Mouse (Mus musculus) myocyte (in vitro differentiated cells): ENCODE data around the gene Bmp2k. TPM values are rescaled to one million over a fixed set of nuclear protein-coding genes. Genes with fewer than 3 reads are reported as not detected.
A peak's percentile ranks its signal among the peaks of the same experiment; 100 is the strongest.
"Not testable (repeated sequence)": the region's sequence is repeated elsewhere in the genome, so short reads cannot be mapped to it uniquely, and the experiment has no call there.

Experiments used
- H3K27me3 ChIP-seq: one replicate; pipeline ENCODE4 v1.6.1; 2011; ENCODE audit not compliant: control insufficient read depth, insufficient read depth, insufficient read length
- H3K36me3 ChIP-seq: one replicate; pipeline ENCODE4 v1.6.1; 2011; ENCODE audit not compliant: control insufficient read depth, insufficient read depth
- H3K4me2 ChIP-seq: one replicate; pipeline ENCODE4 v1.6.1; 2011; ENCODE audit warnings: low read depth, control low read depth
- H3K4me3 ChIP-seq: one replicate; pipeline ENCODE4 v1.5.1; 2011; ENCODE audit warnings: mild to moderate bottlenecking, control low read depth, moderate library complexity
- H3K79me2 ChIP-seq: one replicate; pipeline ENCODE4 v1.6.1; 2011; ENCODE audit not compliant: control insufficient read depth, insufficient read depth
- H3ac ChIP-seq: one replicate; pipeline ENCODE4 v1.6.1; 2011; ENCODE audit not compliant: control insufficient read depth, insufficient read length
- CEBPB ChIP-seq: IDR thresholded peaks from 2 replicates; pipeline ENCODE4 v1.6.1; 2011; ENCODE audit warnings: mild to moderate bottlenecking, moderate library complexity; ENCODE audit not compliant: poor library complexity, insufficient read depth, severe bottlenecking
- E2F4 ChIP-seq: IDR thresholded peaks from one replicate; pipeline ENCODE4 v1.6.1; 2011; ENCODE audit warnings: mild to moderate bottlenecking, control low read depth, moderate library complexity; ENCODE audit not compliant: insufficient read depth
- MAX ChIP-seq: IDR thresholded peaks from one replicate; pipeline ENCODE4 v1.6.1; 2011; ENCODE audit warnings: low read depth, mild to moderate bottlenecking, control low read depth
- MYOD1 ChIP-seq, 3 experiments: IDR thresholded peaks; one replicate each; pipeline ENCODE4 v1.6.1; 2011; ENCODE audit warnings: control low read depth in 2 of 3, low read depth in 2 of 3, mild to moderate bottlenecking in 2 of 3, moderate library complexity in 1 of 3; ENCODE audit not compliant: insufficient read length in 2 of 3, control insufficient read depth in 1 of 3
- MYOG ChIP-seq, 3 experiments: IDR thresholded peaks; one replicate each; pipeline ENCODE4 v1.6.1; 2011; ENCODE audit warnings: control low read depth in 2 of 3, low read depth in 2 of 3, mild to moderate bottlenecking in 2 of 3; ENCODE audit not compliant: insufficient read length in 2 of 3, control insufficient read depth in 1 of 3, insufficient read depth in 1 of 3
- POLR2A ChIP-seq: IDR thresholded peaks from one replicate; pipeline ENCODE4 v1.6.1; 2011; ENCODE audit warnings: low read depth, mild to moderate bottlenecking, control low read depth, moderate library complexity; ENCODE audit not compliant: insufficient read length
- POLR2AphosphoS2 ChIP-seq: IDR thresholded peaks from one replicate; pipeline ENCODE4 v1.6.1; 2011; ENCODE audit warnings: low read depth, control low read depth; ENCODE audit not compliant: insufficient read length
- REST ChIP-seq: IDR thresholded peaks from one replicate; pipeline ENCODE4 v1.6.1; 2011; ENCODE audit warnings: mild to moderate bottlenecking, control low read depth, moderate library complexity; ENCODE audit not compliant: insufficient read depth, insufficient read length
- SRF ChIP-seq: IDR thresholded peaks from one replicate; pipeline ENCODE4 v1.6.1; 2011; ENCODE audit warnings: low read depth; ENCODE audit not compliant: control insufficient read depth, insufficient read length
- TCF12 ChIP-seq: IDR thresholded peaks from one replicate; pipeline ENCODE4 v1.6.1; 2011; ENCODE audit warnings: mild to moderate bottlenecking, control low read depth; ENCODE audit not compliant: poor library complexity, insufficient read depth, severe bottlenecking
- TCF3 ChIP-seq: IDR thresholded peaks from one replicate; pipeline ENCODE4 v1.6.1; 2011; ENCODE audit warnings: low read depth, control low read depth; ENCODE audit not compliant: insufficient read length
- USF1 ChIP-seq: IDR thresholded peaks from one replicate; pipeline ENCODE4 v1.6.1; 2011; ENCODE audit warnings: low read depth, mild to moderate bottlenecking, control low read depth, moderate library complexity
- polyA plus RNA-seq: library from polyadenylated mRNA; unstranded; fragments of >200 nt; fragmentation: generic; extraction: Trizol; gene quantifications from one replicate; pipeline ENCODE4 v1.2.1, GENCODE M21; 2012; ENCODE audit warnings: missing spikeins

The Bmp2k gene
- polyA plus RNA-seq, 1 experiment: 5.2 TPM

DNA sequence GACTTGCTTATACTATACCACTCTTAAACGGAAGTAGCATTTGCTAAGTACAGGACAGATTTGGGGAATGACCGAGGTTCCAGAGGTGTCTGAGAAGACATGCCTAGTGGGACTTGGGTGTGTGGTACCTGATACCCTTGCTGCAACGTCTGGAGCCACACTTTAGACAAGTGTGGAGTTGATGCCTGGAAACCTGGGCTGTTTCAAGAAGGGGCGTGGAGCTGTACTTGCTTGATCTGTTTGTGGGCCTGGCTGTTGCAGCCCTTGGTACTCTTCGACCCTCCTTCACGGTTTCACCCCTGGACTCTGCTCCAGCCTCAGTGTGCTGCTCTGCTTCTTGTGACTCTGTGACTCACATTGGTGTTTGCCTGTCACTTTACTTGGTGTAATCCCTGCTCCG lies 5.4 kb downstream of the Bmp2k start:
- H3ac ChIP-seq: no peak overlapping the region
- H3K79me2 ChIP-seq: peaks cover 78% of the 10 kb centered on the region
- no peak overlapping the region for H3K4me2 ChIP-seq
- no peaks in the 10 kb centered on the region for H3K27me3 ChIP-seq
- no peak overlapping the region for H3K4me3 ChIP-seq
- no peak for TF ChIP-seq MYOG (IDR thresholded peaks at IDR 0.05; ENCODE audit: control insufficient read depth in 1 of 3, insufficient read depth in 1 of 3, insufficient read length in 2 of 3, low read depth in 2 of 3)
- TF ChIP-seq POLR2AphosphoS2: no peak
- no peak for TF ChIP-seq CEBPB
- no peak for TF ChIP-seq SRF
- TF ChIP-seq TCF12: no peak
- no peak for TF ChIP-seq POLR2A
- TF ChIP-seq REST: no peak
- TF ChIP-seq USF1: no peak
- no peak for TF ChIP-seq E2F4
- TF ChIP-seq MAX: no peak
- no peak for TF ChIP-seq MYOD1 (IDR thresholded peaks at IDR 0.05; ENCODE audit: control insufficient read depth in 1 of 3, insufficient read length in 2 of 3, low read depth in 2 of 3)
- no peak for TF ChIP-seq TCF3
- no peaks in the 10 kb centered on the region for H3K36me3 ChIP-seq

DNA sequence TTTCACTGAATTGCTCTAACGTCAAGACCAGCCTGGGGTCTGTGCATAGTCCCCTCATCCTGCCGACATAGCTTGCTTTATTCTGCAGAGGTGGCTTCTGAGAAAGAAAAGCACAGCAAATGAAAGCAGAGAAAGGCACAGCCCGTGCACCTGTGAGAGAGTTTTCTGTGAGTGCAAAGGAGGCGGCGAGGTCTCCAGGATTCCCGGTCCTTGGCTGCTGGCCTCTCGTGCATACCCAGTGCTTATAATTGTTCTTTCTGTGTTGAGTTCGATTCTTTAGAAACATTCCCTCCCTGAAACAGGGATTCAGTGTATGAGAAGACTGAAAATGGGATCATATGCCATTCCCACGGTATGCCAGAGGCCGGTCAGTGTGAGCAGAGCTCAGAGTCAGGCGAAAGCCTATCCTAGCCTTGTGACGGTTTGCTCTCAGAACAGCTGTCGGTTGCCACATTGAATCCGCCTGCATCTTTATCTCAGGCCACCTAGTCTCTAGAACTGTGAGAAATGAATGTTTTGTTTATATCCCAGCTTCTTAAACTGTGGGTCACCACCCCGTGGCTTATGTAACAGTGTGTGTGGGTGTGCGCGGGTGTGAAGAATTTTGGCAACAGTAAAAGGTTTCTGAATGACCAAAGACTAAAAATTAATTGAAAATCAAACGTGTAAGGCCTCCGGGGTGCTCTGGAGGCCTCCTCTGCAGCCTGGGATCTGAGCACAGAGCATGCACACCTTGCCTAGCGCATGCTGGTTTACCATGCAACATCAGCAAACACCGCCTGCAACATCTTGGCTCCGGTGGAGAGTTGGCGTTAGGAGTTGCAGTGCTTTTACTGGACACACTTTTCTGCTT lies 6.9 kb downstream of the Bmp2k start:
- no peaks in the 10 kb centered on the region for H3K36me3 ChIP-seq
- peak in 1 of 3 experiments; percentile 36 for TF ChIP-seq MYOG (IDR thresholded peaks at IDR 0.05; ENCODE audit: control insufficient read depth in 1 of 3, insufficient read depth in 1 of 3, insufficient read length in 2 of 3, low read depth in 2 of 3)
- TF ChIP-seq MYOD1 (IDR thresholded peaks at IDR 0.05; ENCODE audit: control insufficient read depth in 1 of 3, insufficient read length in 2 of 3, low read depth in 2 of 3): peak in 1 of 3 experiments; percentile 39
- no peak for TF ChIP-seq CEBPB
- TF ChIP-seq TCF3: no peak
- no peak for TF ChIP-seq POLR2AphosphoS2
- TF ChIP-seq TCF12: no peak
- no peak for TF ChIP-seq SRF
- no peak overlapping the region for H3ac ChIP-seq
- H3K79me2 ChIP-seq: peaks cover 77% of the 10 kb centered on the region
- H3K4me2 ChIP-seq: no peak overlapping the region
- no peak overlapping the region for H3K4me3 ChIP-seq
- H3K27me3 ChIP-seq: no peaks in the 10 kb centered on the region

DNA sequence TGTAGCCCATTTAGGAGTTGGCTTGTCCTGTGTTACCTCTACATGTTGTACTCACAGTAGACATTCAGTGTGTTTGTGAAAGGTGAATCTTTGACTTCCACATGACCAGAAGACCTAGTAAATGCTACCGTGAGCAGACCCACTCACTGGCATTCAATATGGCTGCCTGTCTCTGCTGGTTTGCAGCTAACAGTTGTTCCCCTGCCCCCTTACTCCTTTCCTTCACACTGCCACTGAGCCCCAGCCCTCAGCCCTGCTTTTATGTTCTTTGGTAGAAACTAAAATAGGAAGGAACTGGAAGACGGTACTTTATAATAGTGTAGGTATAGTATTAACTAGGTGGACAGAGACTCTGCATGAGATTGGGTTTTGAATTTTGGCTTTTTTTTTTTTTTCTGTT lies 8.4 kb downstream of the Bmp2k start:
- H3K4me2 ChIP-seq: no peak overlapping the region
- TF ChIP-seq TCF3 (no peak), MAX (no peak)
- no peaks in the 10 kb centered on the region for H3K36me3 ChIP-seq
- H3K4me3 ChIP-seq: no peak overlapping the region
- peaks cover 74% of the 10 kb centered on the region for H3K79me2 ChIP-seq
- no peak overlapping the region for H3ac ChIP-seq
- H3K27me3 ChIP-seq: no peaks in the 10 kb centered on the region

DNA sequence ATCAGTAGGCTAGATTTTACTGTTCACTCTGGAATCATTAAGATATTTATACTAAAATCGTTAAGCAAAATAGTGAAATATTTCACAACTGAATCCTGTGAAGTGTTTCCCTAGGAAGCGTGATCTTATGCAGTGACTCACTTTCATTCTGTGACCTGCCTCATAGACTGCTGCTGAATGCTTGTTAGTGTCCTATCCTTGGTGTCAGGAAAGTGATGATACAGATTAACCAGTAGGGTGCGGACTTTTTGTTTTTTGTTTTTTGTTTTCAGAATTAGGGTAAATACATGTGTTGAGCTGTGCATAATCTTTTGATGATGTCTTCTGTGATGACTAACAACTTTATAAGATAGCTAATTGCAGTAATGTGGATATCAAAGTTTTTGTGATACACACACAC lies 9.4 kb downstream of the Bmp2k start:
- Histone ChIP-seq H3K4me3 (no peak overlapping the region), H3K36me3 (no peaks in the 10 kb centered on the region), H3K27me3 (no peaks in the 10 kb centered on the region), H3K79me2 (peaks cover 72% of the 10 kb centered on the region), H3ac (no peak overlapping the region), H3K4me2 (no peak overlapping the region)
- TF ChIP-seq CEBPB: no peak
- no peak for TF ChIP-seq REST
- no peak for TF ChIP-seq TCF12
- TF ChIP-seq MYOG (IDR thresholded peaks at IDR 0.05; ENCODE audit: control insufficient read depth in 1 of 3, insufficient read depth in 1 of 3, insufficient read length in 2 of 3, low read depth in 2 of 3): no peak

DNA sequence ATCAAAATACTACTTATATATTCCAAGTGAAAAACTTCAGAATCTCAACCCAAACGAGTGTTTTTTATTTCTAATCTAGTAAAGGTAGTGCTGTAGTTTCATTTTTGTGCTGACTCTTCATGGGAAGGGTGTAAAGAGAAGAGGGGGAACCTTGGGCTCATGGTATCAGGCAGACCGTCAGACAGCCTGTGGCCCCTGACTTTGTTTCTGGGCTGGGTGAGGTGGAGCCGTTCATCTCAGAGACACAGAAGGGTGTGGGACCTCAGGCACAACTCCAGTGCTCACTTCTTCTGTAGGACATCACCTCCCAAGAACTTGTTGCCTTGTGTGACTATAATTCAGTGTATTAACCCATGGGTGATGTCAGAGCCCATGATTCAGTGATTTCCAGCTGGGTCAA lies 10.0 kb downstream of the Bmp2k start:
- peaks cover 72% of the 10 kb centered on the region for H3K79me2 ChIP-seq
- H3K4me2 ChIP-seq: no peak overlapping the region
- TF ChIP-seq SRF (no peak), MYOD1 (IDR thresholded peaks at IDR 0.05; ENCODE audit: control insufficient read depth in 1 of 3, insufficient read length in 2 of 3, low read depth in 2 of 3) (no peak), E2F4 (no peak), TCF12 (no peak), MAX (no peak), TCF3 (no peak), MYOG (IDR thresholded peaks at IDR 0.05; ENCODE audit: control insufficient read depth in 1 of 3, insufficient read depth in 1 of 3, insufficient read length in 2 of 3, low read depth in 2 of 3) (no peak), POLR2AphosphoS2 (no peak), REST (no peak), USF1 (no peak), CEBPB (no peak), POLR2A (no peak)
- H3K36me3 ChIP-seq: no peaks in the 10 kb centered on the region
- H3ac ChIP-seq: no peak overlapping the region
- no peaks in the 10 kb centered on the region for H3K27me3 ChIP-seq
- H3K4me3 ChIP-seq: no peak overlapping the region

DNA sequence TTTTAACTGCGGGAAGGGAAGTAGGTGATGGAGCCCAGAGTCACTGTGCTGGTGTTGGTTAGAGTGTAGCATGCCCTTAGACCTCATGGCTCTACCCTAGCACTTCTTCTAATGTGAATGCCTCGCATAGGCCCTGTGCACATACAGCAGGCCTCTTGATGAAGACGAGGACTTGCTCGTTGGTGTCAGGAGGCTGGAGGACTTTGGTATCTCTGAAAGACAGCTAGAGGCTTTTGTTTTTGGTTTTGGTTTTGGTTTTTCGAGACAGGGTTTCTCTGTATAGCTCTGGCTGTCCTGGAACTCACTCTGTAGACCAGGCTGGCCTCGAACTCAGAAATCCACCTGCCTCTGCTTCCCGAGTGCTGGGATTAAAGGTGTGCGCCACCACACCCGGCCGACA lies 11.7 kb downstream of the Bmp2k start:
- H3K79me2 ChIP-seq: peaks cover 70% of the 10 kb centered on the region
- H3K36me3 ChIP-seq, H3K4me2 ChIP-seq, H3ac ChIP-seq, H3K4me3 ChIP-seq, H3K27me3 ChIP-seq: not testable (repeated sequence)
